Mouse (Mus musculus) MN1 (cell line): ENCODE measurements around the gene Khk.

Experiments used
- DNase-seq: peaks from one replicate; pipeline ENCODE4 v3.0.0-alpha.2; 2016; ENCODE audit warnings: low spot score

Khk gene

GRCm38 (mm10) chr5:30913060-30913841 is 8.0 kb upstream of the Khk start, which contains the start of gene Emilin1:
Gene Emilin1 (plus strand): TSS chr5:30913402.
- DNase-seq, result peak; percentile 85

GRCm38 (mm10) chr5:30914101-30914635 is 7.1 kb upstream of the Khk start:
- DNase-seq, result peak; percentile 14

- no peak for DNase-seq
Observed at GRCm38 (mm10) chr5:30914849-30915248, 6.4 kb upstream of the Khk start.

GRCm38 (mm10) chr5:30915456-30915855 is 5.8 kb upstream of the Khk start:
- DNase-seq, result no peak

GRCm38 (mm10) chr5:30915974-30916433 is 5.2 kb upstream of the Khk start:
- peak; percentile 94 for DNase-seq

- DNase-seq, result no peak
Observed at GRCm38 (mm10) chr5:30916841-30917240, 4.4 kb upstream of the Khk start.

- no peak for DNase-seq
Observed at GRCm38 (mm10) chr5:30917348-30917747, 3.9 kb upstream of the Khk start.

GRCm38 (mm10) chr5:30917891-30918670 is 3.1 kb upstream of the Khk start:
- DNase-seq, result no peak

- DNase-seq, result no peak
Observed at GRCm38 (mm10) chr5:30918691-30919090, 2.5 kb upstream of the Khk start.

- DNase-seq, result no peak
Observed at GRCm38 (mm10) chr5:30919831-30920614, 1.2 kb upstream of the Khk start.

GRCm38 (mm10) chr5:30920621-30921020 is 610 bp upstream of the Khk start:
- DNase-seq, result no peak

- DNase-seq, result no peak
Observed at GRCm38 (mm10) chr5:30922581-30923041, 1.4 kb downstream of the Khk start.

- DNase-seq, result no peak
Observed at GRCm38 (mm10) chr5:30923119-30923518, 1.9 kb downstream of the Khk start.

- no peak for DNase-seq
Observed at GRCm38 (mm10) chr5:30924614-30925013, 3.4 kb downstream of the Khk start.

- no peak for DNase-seq
Observed at GRCm38 (mm10) chr5:30925217-30925616, 4.0 kb downstream of the Khk start.

GRCm38 (mm10) chr5:30926073-30926472 is 4.8 kb downstream of the Khk start:
- no peak for DNase-seq

GRCm38 (mm10) chr5:30927945-30928529 is 6.8 kb downstream of the Khk start:
- no peak for DNase-seq

- DNase-seq, result peak; percentile 59
Observed at GRCm38 (mm10) chr5:30930121-30930520, 8.9 kb downstream of the Khk start.

- DNase-seq, result no peak
Observed at GRCm38 (mm10) chr5:30930846-30931245, 9.6 kb downstream of the Khk start.

GRCm38 (mm10) chr5:30931378-30931777 is 10.1 kb downstream of the Khk start:
- no peak for DNase-seq

GRCm38 (mm10) chr5:30933705-30934104 is 12.5 kb downstream of the Khk start:
- no peak for DNase-seq
